Mouse (Mus musculus) lung, embryonic 15.5 days (tissue): ENCODE measurements around the gene Snd1. TPM values are rescaled to one million over a fixed set of nuclear protein-coding genes. Genes with fewer than 3 reads are reported as not detected.

ENCODE experiments used
- ATAC-seq: fragments of 200-750 bp; cut with Nextera tagmentation; 2 replicates; pipeline ENCODE4 v1.8.0; 2017; ENCODE audit warnings: moderate number of reproducible peaks, borderline replicate concordance; ENCODE audit not compliant: low FRiP score, low TSS enrichment; ENCODE audit errors: extremely low read depth
- H3K27ac ChIP-seq: fragments of 300-500 bp; sonication (generic); 2 replicates; pipeline ENCODE4 v1.5.1; 2015; ENCODE audit warnings: moderate library complexity, mild to moderate bottlenecking, inconsistent platforms
- H3K27me3 ChIP-seq: fragments of 300-500 bp; sonication (generic); 2 replicates; pipeline ENCODE4 v1.6.1; 2015; ENCODE audit warnings: inconsistent platforms
- H3K36me3 ChIP-seq: fragments of 300-500 bp; sonication (generic); 2 replicates; pipeline ENCODE4 v1.6.1; 2015; ENCODE audit warnings: inconsistent platforms
- H3K4me1 ChIP-seq: fragments of 300-500 bp; sonication (generic); 2 replicates; pipeline ENCODE4 v1.6.1; 2015; ENCODE audit warnings: inconsistent platforms
- H3K4me2 ChIP-seq: fragments of 300-500 bp; sonication (generic); 2 replicates; pipeline ENCODE4 v1.6.1; 2015; ENCODE audit warnings: inconsistent platforms, mild to moderate bottlenecking, moderate library complexity
- H3K4me3 ChIP-seq: fragments of 300-500 bp; sonication (generic); 2 replicates; pipeline ENCODE4 v1.5.1; 2015; ENCODE audit warnings: mild to moderate bottlenecking, inconsistent platforms
- H3K9ac ChIP-seq: fragments of 300-500 bp; sonication (generic); 2 replicates; pipeline ENCODE4 v1.6.1; 2015; ENCODE audit warnings: inconsistent platforms
- H3K9me3 ChIP-seq: fragments of 300-500 bp; sonication (generic); 2 replicates; pipeline ENCODE4 v1.6.1; 2016; ENCODE audit warnings: inconsistent platforms
- WGBS: fragments of 180-500 bp; shearing (Covaris S2); methylation state at CpG from one replicate; pipeline ENCODE4 v1.1.7; 2015; 5-methylcytosine and 5-hydroxymethylcytosine counted together
- polyA plus RNA-seq: library from polyadenylated mRNA; unstranded; fragments of >200 nt; fragmentation: Nextera tagmentation; extraction: Ambion mirVana; gene quantifications from 2 replicates; pipeline ENCODE4 v1.2.1, GENCODE M21; 2015

The Snd1 gene
- polyA plus RNA-seq, 1 experiment from 2014 or later: 131 TPM

GRCm38 (mm10) chr6:28980750-28981584 is 506.0 kb downstream of the Snd1 start:
- peaks cover 39% of the 10 kb centered on the region for H3K27me3 ChIP-seq
- peaks cover 17% of the 10 kb centered on the region for H3K4me1 ChIP-seq
- WGBS: under 1% methylated on average over 56 of the region's 56 CpGs
- ATAC-seq: peak; percentile 55
- H3K27ac ChIP-seq: peak overlapping the region; percentile 13; the same call in 1 of the 2 replicates
- no peak overlapping the region for H3K9ac ChIP-seq
- peak overlapping the region; percentile 78 for H3K4me2 ChIP-seq
- no peaks in the 10 kb centered on the region for H3K9me3 ChIP-seq
- no peaks in the 10 kb centered on the region for H3K36me3 ChIP-seq
- H3K4me3 ChIP-seq: peak overlapping the region; percentile 43

DNA sequence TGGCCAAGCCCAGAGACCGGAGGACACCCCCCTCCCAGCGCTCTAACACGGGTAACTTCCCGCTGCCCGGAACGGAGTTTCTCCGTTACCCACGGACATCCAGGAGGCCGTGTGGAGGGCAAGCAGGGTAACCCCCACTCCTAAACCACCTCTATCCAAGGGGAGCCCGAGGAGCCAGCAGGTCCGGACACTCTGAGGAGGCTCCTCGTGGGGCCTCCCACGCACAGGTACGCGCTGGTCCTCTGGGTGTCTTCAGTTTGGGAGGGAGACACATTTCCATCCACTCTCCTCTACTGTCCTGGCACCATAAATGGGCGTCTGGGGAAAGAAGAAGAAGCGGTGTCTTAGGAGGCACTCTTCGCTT is 506.6 kb downstream of the Snd1 start:
- H3K4me2 ChIP-seq: peak overlapping the region; percentile 78
- H3K27me3 ChIP-seq: peaks cover 39% of the 10 kb centered on the region
- H3K9ac ChIP-seq: no peak overlapping the region
- H3K4me3 ChIP-seq: peak overlapping the region; percentile 43
- peak; percentile 12; the same call in 1 of the 2 replicates for ATAC-seq
- H3K4me1 ChIP-seq: peaks cover 17% of the 10 kb centered on the region
- no peaks in the 10 kb centered on the region for H3K36me3 ChIP-seq
- no peak overlapping the region for H3K27ac ChIP-seq
- H3K9me3 ChIP-seq: no peaks in the 10 kb centered on the region
- 5% methylated on average over 18 of the region's 18 CpGs for WGBS

DNA sequence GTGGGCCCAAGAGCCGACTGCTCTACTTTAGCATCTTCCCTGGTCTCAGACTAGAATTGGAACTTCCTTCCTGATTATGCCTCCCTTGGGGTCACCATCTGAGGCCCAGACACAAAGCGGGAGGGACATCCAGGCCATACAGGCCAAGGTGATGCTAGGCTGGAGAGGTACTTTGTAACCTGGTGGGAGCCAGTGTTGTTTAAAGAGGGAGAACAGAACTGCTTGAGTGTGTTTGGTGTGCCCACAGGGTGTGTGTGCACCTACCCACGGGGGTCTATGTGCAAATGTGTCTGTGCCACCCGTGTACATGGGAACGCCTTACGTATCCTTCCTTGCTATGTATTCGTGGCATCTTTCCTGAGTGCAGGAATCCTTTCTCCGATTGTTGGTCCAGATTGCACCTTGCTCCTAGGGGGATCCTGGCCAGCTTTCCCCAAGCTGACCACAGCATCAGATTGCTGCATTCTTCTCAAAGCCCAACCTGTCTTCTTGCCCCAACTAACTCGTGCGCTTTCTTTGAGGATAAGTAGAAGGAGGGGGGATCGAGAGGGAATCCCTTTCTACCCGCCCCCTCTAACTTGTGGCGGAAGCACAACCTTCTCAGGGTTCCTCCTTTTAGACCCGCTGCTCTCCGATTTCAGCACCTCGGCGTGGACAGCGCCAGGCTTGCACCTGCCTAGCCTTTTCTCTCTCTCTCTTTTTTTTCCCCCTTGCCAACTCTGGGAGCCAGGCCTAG is 507.2 kb downstream of the Snd1 start:
- WGBS: 12% methylated on average over 18 of the region's 18 CpGs
- no peak for ATAC-seq
- Histone ChIP-seq H3K9me3 (no peaks in the 10 kb centered on the region), H3K4me1 (peaks cover 17% of the 10 kb centered on the region), H3K27me3 (peaks cover 39% of the 10 kb centered on the region), H3K4me2 (peak overlapping the region; percentile 78), H3K36me3 (no peaks in the 10 kb centered on the region), H3K4me3 (peak overlapping the region; percentile 43; the same call in 1 of the 2 replicates), H3K9ac (no peak overlapping the region), H3K27ac (no peak overlapping the region)

- Histone ChIP-seq H3K4me3 (no peak overlapping the region), H3K4me2 (no peak overlapping the region), H3K27ac (no peak overlapping the region), H3K9ac (no peak overlapping the region), H3K9me3 (no peaks in the 10 kb centered on the region), H3K4me1 (peaks cover 17% of the 10 kb centered on the region), H3K27me3 (peaks cover 39% of the 10 kb centered on the region), H3K36me3 (no peaks in the 10 kb centered on the region)
- no peak for ATAC-seq
- 70% methylated on average over 1 of the region's 1 CpGs for WGBS
Observed at GRCm38 (mm10) chr6:28982817-28983216, 507.9 kb downstream of the Snd1 start.

Other genes with a start within 250 kb of the Snd1 start
- gene Zfp800, start 77.1 kb upstream of the Snd1 start, polyA plus RNA-seq: 16.5 and 23.3 TPM in 2 replicates
- gene Arf5, start 51.6 kb upstream of the Snd1 start, polyA plus RNA-seq: 373 and 387 TPM in 2 replicates
- not detected in 2 replicates for gene Fscn3, start 47.4 kb upstream of the Snd1 start, polyA plus RNA-seq
- 10.3 and 12.1 TPM in 2 replicates for gene Gcc1, start 46.7 kb upstream of the Snd1 start, polyA plus RNA-seq
- not detected in 2 replicates for gene Pax4, start 25.8 kb upstream of the Snd1 start, polyA plus RNA-seq